Mouse (Mus musculus) hindbrain, embryonic 10.5 days (tissue): Measurements from ENCODE around the gene Igf2bp2. TPM values are rescaled to one million over a fixed set of nuclear protein-coding genes. Genes with fewer than 3 reads are reported as not detected.

Experiments
- DNase-seq: peaks from one replicate; pipeline ENCODE4 v3.0.0-alpha.2; 2017; ENCODE audit warnings: low spot score
- H3K27ac ChIP-seq: fragments of 300-500 bp; sonication (generic); 2 replicates; pipeline ENCODE4 v1.5.1; 2016; ENCODE audit warnings: mild to moderate bottlenecking, moderate library complexity
- H3K27me3 ChIP-seq: fragments of 300-500 bp; sonication (generic); 2 replicates; pipeline ENCODE4 v1.6.1; 2016; ENCODE audit warnings: mild to moderate bottlenecking; ENCODE audit not compliant: poor library complexity, insufficient read depth, severe bottlenecking
- H3K36me3 ChIP-seq: fragments of 300-500 bp; sonication (generic); 2 replicates; pipeline ENCODE4 v1.6.1; 2016; ENCODE audit warnings: mild to moderate bottlenecking, moderate library complexity
- H3K4me1 ChIP-seq: fragments of 300-500 bp; sonication (generic); replicated peaks from 2 replicates; pipeline ENCODE4 v1.6.1; 2016; ENCODE audit warnings: mild to moderate bottlenecking
- H3K4me3 ChIP-seq: fragments of 300-500 bp; sonication (generic); 2 replicates; pipeline ENCODE4 v1.5.1; 2016; ENCODE audit warnings: mild to moderate bottlenecking, moderate library complexity
- H3K9me3 ChIP-seq: fragments of 300-500 bp; sonication (generic); 2 replicates; pipeline ENCODE4 v1.6.1; 2016; ENCODE audit warnings: mild to moderate bottlenecking, moderate library complexity
- WGBS: fragments of 180-500 bp; shearing (Covaris S2); methylation state at CpG from one replicate; pipeline ENCODE4 v1.1.7; 2016; 5-methylcytosine and 5-hydroxymethylcytosine counted together
- polyA plus RNA-seq: library from polyadenylated mRNA; unstranded; fragments of >200 nt; fragmentation: Nextera tagmentation; extraction: Ambion mirVana; gene quantifications from 2 replicates; pipeline ENCODE4 v1.2.1, GENCODE M21; 2016

The Igf2bp2 gene
- polyA plus RNA-seq, 1 experiment from 2014 or later = 141 TPM

- Histone ChIP-seq H3K27me3 (no peaks in the 10 kb centered on the region), H3K36me3 (peaks cover 47% of the 10 kb centered on the region), H3K9me3 (no peaks in the 10 kb centered on the region), H3K27ac (no peak overlapping the region), H3K4me1 (peaks cover 6% of the 10 kb centered on the region; the same call in 1 of the 2 replicates), H3K4me3 (no peak overlapping the region)
- no peak for DNase-seq
- WGBS = 77% methylated on average over 6 of the region's 6 CpGs
Measured at GRCm38 (mm10) chr16:22140861-22141260, 22.2 kb downstream of the Igf2bp2 start.

DNA sequence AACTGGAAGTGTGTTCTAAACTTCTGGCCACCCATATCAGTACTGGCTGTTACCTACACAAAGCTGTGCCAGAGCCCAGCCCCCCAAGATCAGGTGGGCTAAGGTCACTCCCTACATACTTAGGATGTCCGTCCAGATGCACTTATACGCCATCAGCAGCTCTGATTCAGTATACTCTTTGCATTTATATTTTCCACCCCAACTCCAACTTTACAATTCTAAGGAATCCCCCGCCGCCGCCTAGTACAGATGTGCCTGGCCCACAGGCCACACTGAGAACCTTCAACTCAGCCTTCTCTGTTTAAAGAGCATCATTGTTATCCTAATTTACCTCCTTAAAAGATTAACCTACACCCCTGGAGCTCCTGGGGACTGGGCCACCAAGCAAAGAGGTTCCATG, 23.3 kb downstream of the Igf2bp2 start:
- peaks cover 41% of the 10 kb centered on the region for H3K36me3 ChIP-seq
- H3K4me3 ChIP-seq = no peak overlapping the region
- H3K4me1 ChIP-seq = peaks cover 6% of the 10 kb centered on the region; the same call in 1 of the 2 replicates
- H3K27me3 ChIP-seq = no peaks in the 10 kb centered on the region
- no peaks in the 10 kb centered on the region for H3K9me3 ChIP-seq
- 77% methylated on average over 5 of the region's 5 CpGs for WGBS
- DNase-seq = no peak
- no peak overlapping the region for H3K27ac ChIP-seq

DNA sequence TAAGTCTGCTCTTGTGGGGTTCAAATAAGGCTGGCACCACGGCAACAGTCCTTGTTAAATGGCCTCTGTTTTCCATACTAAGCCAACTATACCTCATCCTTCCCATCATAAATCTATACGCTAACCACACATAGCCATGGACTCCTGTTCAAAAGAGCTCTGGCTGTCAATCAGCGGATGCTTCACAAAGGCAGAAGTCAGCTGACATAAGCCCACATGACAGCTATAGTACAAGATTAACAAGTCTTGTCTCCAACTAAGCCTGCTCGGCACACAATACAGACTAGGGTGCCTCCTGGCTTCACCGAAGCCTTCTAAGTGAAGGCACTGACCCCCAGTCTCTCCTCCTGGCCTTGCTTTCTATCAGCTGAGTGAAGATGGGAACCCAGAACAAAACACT, 26.9 kb downstream of the Igf2bp2 start:
- Histone ChIP-seq H3K4me1 (peaks cover 1% of the 10 kb centered on the region; the same call in 1 of the 2 replicates), H3K9me3 (no peaks in the 10 kb centered on the region), H3K4me3 (no peak overlapping the region), H3K27ac (no peak overlapping the region), H3K27me3 (no peaks in the 10 kb centered on the region), H3K36me3 (peaks cover 6% of the 10 kb centered on the region)
- 90% methylated on average over 5 of the region's 5 CpGs for WGBS
- no peak for DNase-seq

- H3K4me3 ChIP-seq = no peak overlapping the region
- no peaks in the 10 kb centered on the region for H3K4me1 ChIP-seq
- H3K36me3 ChIP-seq = peaks cover 25% of the 10 kb centered on the region
- H3K9me3 ChIP-seq = 0 out of 2 replicates have a peak, but pooled peaks cover 3% of the 10 kb centered on the region
- WGBS = 83% methylated on average over 6 of the region's 6 CpGs
- no peaks in the 10 kb centered on the region for H3K27me3 ChIP-seq
- no peak overlapping the region for H3K27ac ChIP-seq
- no peak for DNase-seq
Measured at GRCm38 (mm10) chr16:22131321-22131720, 31.8 kb downstream of the Igf2bp2 start.

DNA sequence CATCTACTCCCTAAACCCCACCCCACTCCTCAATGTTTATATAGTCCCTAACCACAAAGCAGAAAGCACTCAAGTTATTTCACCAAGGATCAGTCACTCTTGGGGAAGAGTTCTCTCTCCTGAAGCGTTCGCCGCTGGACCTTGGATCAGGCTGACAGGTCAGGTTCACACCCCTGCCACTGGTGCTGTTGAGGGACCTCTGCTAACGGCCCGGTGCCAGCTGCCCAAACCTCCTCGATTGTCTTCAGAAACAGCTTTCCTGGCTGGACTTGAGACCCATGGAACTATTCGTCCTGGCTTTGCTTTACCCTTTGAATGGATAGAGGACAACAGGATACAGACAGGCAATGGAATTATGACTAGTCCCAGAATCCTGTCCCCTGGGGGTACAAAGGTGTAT, 33.6 kb downstream of the Igf2bp2 start:
- no peak for DNase-seq
- Histone ChIP-seq H3K27me3 (no peaks in the 10 kb centered on the region), H3K4me3 (no peak overlapping the region), H3K27ac (no peak overlapping the region), H3K36me3 (peaks cover 25% of the 10 kb centered on the region), H3K9me3 (0 out of 2 replicates have a peak, but pooled peaks cover 3% of the 10 kb centered on the region), H3K4me1 (no peaks in the 10 kb centered on the region)
- 95% methylated on average over 7 of the region's 7 CpGs for WGBS

DNA sequence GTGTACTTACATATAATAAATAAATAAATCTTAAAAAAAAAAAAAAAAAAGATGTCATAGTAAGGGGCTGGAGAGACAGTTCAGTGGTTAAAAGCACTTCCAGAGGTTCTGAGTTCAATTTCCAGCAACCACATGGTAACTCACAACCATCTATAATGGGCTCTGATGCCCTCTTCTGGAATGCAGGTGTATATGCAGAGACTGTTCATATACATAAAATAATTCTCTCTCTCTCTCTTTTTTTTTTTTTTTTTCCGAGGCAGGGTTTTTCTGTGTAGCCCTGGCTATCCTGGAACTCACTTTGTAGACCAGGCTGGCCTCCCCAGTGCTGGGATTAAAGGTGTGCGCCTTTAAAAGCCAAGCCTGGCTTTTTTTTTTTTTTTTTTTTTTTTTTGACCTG, 34.5 kb downstream of the Igf2bp2 start:
- peaks cover 25% of the 10 kb centered on the region for H3K36me3 ChIP-seq
- H3K27me3 ChIP-seq = no peaks in the 10 kb centered on the region
- no peak overlapping the region for H3K4me3 ChIP-seq
- 95% methylated on average over 2 of the region's 2 CpGs for WGBS
- no peak for DNase-seq
- no peaks in the 10 kb centered on the region; the same call in 1 of the 2 replicates for H3K4me1 ChIP-seq
- no peak overlapping the region for H3K27ac ChIP-seq
- H3K9me3 ChIP-seq = 0 out of 2 replicates have a peak, but pooled peaks cover 3% of the 10 kb centered on the region

GRCm38 (mm10) chr16:22127806-22128205, 35.3 kb downstream of the Igf2bp2 start:
- no peak overlapping the region for H3K4me3 ChIP-seq
- H3K27ac ChIP-seq = no peak overlapping the region
- no peak for DNase-seq
- H3K4me1 ChIP-seq = no peaks in the 10 kb centered on the region; the same call in 1 of the 2 replicates
- H3K27me3 ChIP-seq = no peaks in the 10 kb centered on the region
- 0 out of 2 replicates have a peak, but pooled peaks cover 3% of the 10 kb centered on the region for H3K9me3 ChIP-seq
- 97% methylated on average over 5 of the region's 5 CpGs for WGBS
- H3K36me3 ChIP-seq = peaks cover 25% of the 10 kb centered on the region

- Histone ChIP-seq H3K27ac (no peak overlapping the region), H3K4me3 (no peak overlapping the region), H3K9me3 (0 out of 2 replicates have a peak, but pooled peaks cover 3% of the 10 kb centered on the region), H3K4me1 (no peaks in the 10 kb centered on the region; the same call in 1 of the 2 replicates), H3K27me3 (no peaks in the 10 kb centered on the region), H3K36me3 (peaks cover 25% of the 10 kb centered on the region)
- WGBS = 89% methylated on average over 4 of the region's 4 CpGs
- no peak for DNase-seq
Measured at GRCm38 (mm10) chr16:22126936-22127335, 36.2 kb downstream of the Igf2bp2 start.

- Histone ChIP-seq H3K4me1 (no peaks in the 10 kb centered on the region; the same call in 1 of the 2 replicates), H3K27ac (no peak overlapping the region), H3K27me3 (no peaks in the 10 kb centered on the region), H3K9me3 (0 out of 2 replicates have a peak, but pooled peaks cover 3% of the 10 kb centered on the region), H3K4me3 (no peak overlapping the region), H3K36me3 (peaks cover 25% of the 10 kb centered on the region)
- 74% methylated on average over 7 of the region's 7 CpGs for WGBS
- no peak for DNase-seq
Measured at GRCm38 (mm10) chr16:22124325-22124918, 38.7 kb downstream of the Igf2bp2 start.

DNA sequence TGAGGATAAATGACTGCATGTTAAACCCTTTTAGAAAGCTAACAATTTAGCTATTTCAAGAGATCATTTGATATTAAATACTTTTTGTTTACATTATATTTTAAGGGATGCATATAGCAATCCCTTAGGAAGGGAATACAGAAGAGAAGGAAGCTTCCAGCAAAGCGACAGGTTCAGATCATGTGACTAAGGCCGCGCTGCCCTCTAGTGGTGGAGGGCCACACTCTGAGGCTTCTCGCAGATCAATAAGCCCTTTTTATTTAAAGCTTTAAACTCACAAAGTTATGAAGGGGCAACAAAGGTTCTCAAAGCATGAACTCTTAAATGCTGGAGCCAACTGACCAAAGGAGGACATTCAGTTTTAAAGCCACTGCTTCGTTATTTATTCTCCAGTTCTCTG, 39.4 kb downstream of the Igf2bp2 start:
- no peak overlapping the region for H3K4me3 ChIP-seq
- H3K27me3 ChIP-seq = no peaks in the 10 kb centered on the region
- H3K9me3 ChIP-seq = 0 out of 2 replicates have a peak, but pooled peaks cover 3% of the 10 kb centered on the region
- no peaks in the 10 kb centered on the region; the same call in 1 of the 2 replicates for H3K4me1 ChIP-seq
- peaks cover 28% of the 10 kb centered on the region for H3K36me3 ChIP-seq
- WGBS = 29% methylated on average over 5 of the region's 5 CpGs
- H3K27ac ChIP-seq = no peak overlapping the region
- peak; percentile 47 for DNase-seq

GRCm38 (mm10) chr16:22121109-22121508, 42.0 kb downstream of the Igf2bp2 start:
- peaks cover 27% of the 10 kb centered on the region for H3K36me3 ChIP-seq
- H3K4me3 ChIP-seq = no peak overlapping the region
- DNase-seq = no peak
- no peaks in the 10 kb centered on the region for H3K9me3 ChIP-seq
- 90% methylated on average over 8 of the region's 8 CpGs for WGBS
- H3K4me1 ChIP-seq = no peaks in the 10 kb centered on the region; the same call in 1 of the 2 replicates
- H3K27me3 ChIP-seq = no peaks in the 10 kb centered on the region
- no peak overlapping the region for H3K27ac ChIP-seq

DNA sequence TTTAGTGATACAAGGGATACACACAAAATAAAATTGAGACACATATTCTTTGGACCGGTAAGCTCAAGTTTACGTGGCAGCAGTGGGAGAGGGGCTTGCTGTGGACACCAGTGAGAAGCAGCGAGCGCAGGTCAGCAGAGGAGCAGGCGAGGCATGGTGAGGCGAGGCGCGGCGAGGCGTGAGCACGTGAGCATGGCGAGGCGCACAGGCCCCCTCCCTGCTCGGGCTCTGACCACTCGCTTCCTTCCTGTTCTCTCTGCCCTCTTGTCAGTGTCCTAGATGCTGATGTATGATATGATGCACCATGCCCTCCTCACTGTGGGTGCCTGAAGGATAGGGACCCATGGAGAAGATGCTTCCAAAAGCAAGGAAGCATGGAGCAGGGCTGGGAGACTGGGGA, 43.6 kb downstream of the Igf2bp2 start:
- peaks cover 27% of the 10 kb centered on the region for H3K36me3 ChIP-seq
- no peak overlapping the region for H3K27ac ChIP-seq
- H3K27me3 ChIP-seq = no peaks in the 10 kb centered on the region
- no peaks in the 10 kb centered on the region for H3K9me3 ChIP-seq
- 96% methylated on average over 15 of the region's 15 CpGs for WGBS
- H3K4me3 ChIP-seq = no peak overlapping the region
- H3K4me1 ChIP-seq = no peaks in the 10 kb centered on the region; the same call in 1 of the 2 replicates
- no peak for DNase-seq

GRCm38 (mm10) chr16:22118716-22119501, 44.2 kb downstream of the Igf2bp2 start:
- 92% methylated on average over 14 of the region's 14 CpGs for WGBS
- Histone ChIP-seq H3K27ac (no peak overlapping the region), H3K27me3 (no peaks in the 10 kb centered on the region), H3K36me3 (peaks cover 27% of the 10 kb centered on the region), H3K4me1 (no peaks in the 10 kb centered on the region; the same call in 1 of the 2 replicates), H3K4me3 (no peak overlapping the region), H3K9me3 (no peaks in the 10 kb centered on the region)
- DNase-seq = no peak
